Mouse (Mus musculus): Measurements from ENCODE around the gene Elane. TPM values are rescaled to one million over a fixed set of nuclear protein-coding genes. Genes with fewer than 3 reads are reported as not detected.
A peak's percentile ranks its signal among the peaks of the same experiment; 100 is the strongest.

Elane gene
- total and polyA plus RNA-seq, 3 experiments: 0.07 TPM; not detected in 2

DNA sequence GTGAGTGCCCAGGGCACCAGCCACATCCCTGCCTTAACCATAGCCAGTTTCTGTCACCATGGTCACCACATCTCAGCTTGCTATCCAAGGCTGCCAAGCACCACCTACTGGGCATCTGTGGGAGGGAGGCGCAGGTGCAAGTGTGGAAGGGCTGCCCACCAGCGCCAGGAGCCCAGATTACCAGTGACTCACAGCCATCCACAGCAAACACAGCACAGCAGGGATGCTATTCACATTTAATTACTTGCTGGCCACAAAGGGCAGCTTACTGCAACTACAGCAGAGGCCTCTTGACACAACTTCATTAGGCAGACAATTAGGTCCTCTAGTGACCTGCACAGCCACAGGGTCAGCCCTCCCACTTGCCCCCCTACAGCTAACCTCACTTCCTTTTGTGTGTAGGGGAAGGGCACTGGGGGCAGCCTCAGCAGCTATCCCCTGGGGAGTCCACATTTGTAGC lies 14.9 kb downstream of the Elane start:
- Histone ChIP-seq H3K4me3 (ENCODE audit: control insufficient read depth in 1 of 2, insufficient read depth in 1 of 2, low read depth in 2 of 2, low read length in 2 of 2) (no peak overlapping the region), H3K79me2 (ENCODE audit: control insufficient read depth, insufficient read depth, low read length, poor library complexity) (no peaks in the 10 kb centered on the region), H3K4me1 (ENCODE audit: control insufficient read depth in 1 of 2, insufficient read depth in 2 of 2, low read length in 2 of 2) (no peaks in the 10 kb centered on the region), H3K27ac (ENCODE audit: control insufficient read depth, low read depth, low read length) (no peak overlapping the region), H3K36me3 (ENCODE audit: control insufficient read depth in 1 of 2, insufficient read depth in 2 of 2, low read length in 2 of 2) (no peaks in the 10 kb centered on the region), H3K9me3 (replicated peaks; ENCODE audit: insufficient read depth, low read length) (no peaks in the 10 kb centered on the region), H3K27me3 (ENCODE audit: control insufficient read depth in 1 of 2, insufficient read depth in 2 of 2, low read length in 2 of 2) (no peaks in the 10 kb centered on the region), H3K9ac (ENCODE audit: control insufficient read depth, low read depth, low read length, poor library complexity, severe bottlenecking) (no peak overlapping the region)
- TF ChIP-seq RCOR1 (IDR thresholded peaks at IDR 0.05; ENCODE audit: low read depth, low read length) (no peak), CTCF (IDR thresholded peaks at IDR 0.05 in 2 of 3, conservative IDR thresholded peaks at IDR 0.05 in 1 of 3; ENCODE audit: control insufficient read depth in 1 of 3, insufficient read depth in 1 of 3, low read depth in 2 of 3, low read length in 3 of 3, poor library complexity in 1 of 3, severe bottlenecking in 1 of 3) (peak in 1 of 3 experiments; percentile 6; a peak in 1 of 6 replicates)
- no peak for DNase-seq (ENCODE audit: low read depth, low spot score)

DNA sequence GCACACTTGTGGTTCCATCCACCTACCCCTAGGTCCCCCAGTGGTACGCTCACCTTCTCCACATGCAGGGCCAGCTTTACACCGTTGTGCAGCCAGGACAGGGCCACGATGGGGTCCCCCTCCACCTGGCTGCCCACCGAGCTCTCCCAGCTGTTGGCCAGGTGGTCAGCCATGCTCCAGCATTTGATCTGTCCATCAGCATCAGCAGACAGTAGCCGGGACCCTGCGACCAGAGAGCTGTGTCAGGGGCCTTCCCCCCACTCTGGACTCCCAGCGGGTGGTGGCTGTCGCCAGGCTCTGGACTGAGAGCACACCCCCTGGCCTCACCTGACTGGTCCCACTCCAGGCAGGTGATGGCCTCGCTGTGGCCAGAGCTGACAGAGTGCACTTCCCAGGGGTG lies 20.7 kb downstream of the Elane start:
- no peaks in the 10 kb centered on the region; the same call in 1 of the 2 replicates for H3K79me2 ChIP-seq (ENCODE audit: control insufficient read depth, insufficient read depth, low read length, poor library complexity)
- no peak for DNase-seq (ENCODE audit: low read depth, low spot score)
- H3K36me3 ChIP-seq (ENCODE audit: control insufficient read depth in 1 of 2, insufficient read depth in 2 of 2, low read length in 2 of 2): no peaks in the 10 kb centered on the region; a peak in 1 of 4 replicates

DNA sequence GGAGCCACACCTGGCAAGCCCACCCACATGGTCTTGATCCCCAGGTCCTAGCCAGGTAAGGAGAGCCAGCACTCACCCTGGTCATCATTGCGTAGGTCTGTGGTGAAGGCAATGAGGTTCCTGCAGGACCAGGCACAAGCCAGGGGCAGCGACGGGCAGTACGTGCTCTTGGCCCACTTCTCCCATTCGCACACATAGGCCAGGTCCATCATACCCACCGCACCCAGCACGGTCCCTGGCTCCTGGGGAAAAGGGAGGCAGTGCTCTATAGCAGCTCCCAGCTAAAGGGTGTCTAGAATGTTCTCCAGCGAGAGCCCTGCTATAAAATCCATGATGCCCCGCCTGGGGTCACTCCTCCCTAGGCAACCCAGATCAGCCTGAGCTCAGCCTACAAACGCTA lies 21.4 kb downstream of the Elane start:
- DNase-seq (ENCODE audit: low read depth, low spot score): no peak
- Histone ChIP-seq H3K9ac (ENCODE audit: control insufficient read depth, low read depth, low read length, poor library complexity, severe bottlenecking) (no peak overlapping the region), H3K27me3 (ENCODE audit: control insufficient read depth in 1 of 2, insufficient read depth in 2 of 2, low read length in 2 of 2) (no peaks in the 10 kb centered on the region), H3K9me3 (replicated peaks; ENCODE audit: insufficient read depth, low read length) (no peaks in the 10 kb centered on the region), H3K27ac (ENCODE audit: control insufficient read depth, low read depth, low read length) (no peak overlapping the region), H3K4me3 (ENCODE audit: control insufficient read depth in 1 of 2, insufficient read depth in 1 of 2, low read depth in 2 of 2, low read length in 2 of 2) (no peak overlapping the region), H3K79me2 (ENCODE audit: control insufficient read depth, insufficient read depth, low read length, poor library complexity) (no peaks in the 10 kb centered on the region; the same call in 1 of the 2 replicates), H3K4me1 (ENCODE audit: control insufficient read depth in 1 of 2, insufficient read depth in 2 of 2, low read length in 2 of 2) (peaks cover 0 to 5% of the 10 kb centered on the region in 2 experiments; a peak in 2 of 4 replicates), H3K36me3 (ENCODE audit: control insufficient read depth in 1 of 2, insufficient read depth in 2 of 2, low read length in 2 of 2) (no peaks in the 10 kb centered on the region; a peak in 1 of 4 replicates)
- TF ChIP-seq ZKSCAN1 (IDR thresholded peaks at IDR 0.05; ENCODE audit: low read depth, low read length): no peak
- no peak for TF ChIP-seq TBP (IDR thresholded peaks at IDR 0.05; ENCODE audit: low read depth, low read length)
- no peak for TF ChIP-seq TCF12 (IDR thresholded peaks at IDR 0.05; ENCODE audit: low read depth, low read length)
- TF ChIP-seq NELFE (IDR thresholded peaks at IDR 0.05; ENCODE audit: low read depth, low read length): no peak
- no peak for TF ChIP-seq ZMIZ1 (IDR thresholded peaks at IDR 0.05; ENCODE audit: low read depth, low read length)
- TF ChIP-seq CTCF (IDR thresholded peaks at IDR 0.05 in 2 of 3, conservative IDR thresholded peaks at IDR 0.05 in 1 of 3; ENCODE audit: control insufficient read depth in 1 of 3, insufficient read depth in 1 of 3, low read depth in 2 of 3, low read length in 3 of 3, poor library complexity in 1 of 3, severe bottlenecking in 1 of 3): no peak
- no peak for TF ChIP-seq MAZ (IDR thresholded peaks at IDR 0.05; ENCODE audit: low read depth, low read length)
- TF ChIP-seq MXI1 (IDR thresholded peaks at IDR 0.05; ENCODE audit: low read depth, low read length): no peak
- no peak for TF ChIP-seq NRF1 (IDR thresholded peaks at IDR 0.05; ENCODE audit: insufficient read depth, low read depth, low read length, poor library complexity, severe bottlenecking)
- no peak for TF ChIP-seq SMC3 (IDR thresholded peaks at IDR 0.05; ENCODE audit: low read depth, low read length)

More for the DNA sequence above, 20.7 kb downstream of the Elane start:
- H3K4me1 ChIP-seq (ENCODE audit: control insufficient read depth in 1 of 2, insufficient read depth in 2 of 2, low read length in 2 of 2): peaks cover 0 to 5% of the 10 kb centered on the region in 2 experiments; a peak in 2 of 4 replicates
- H3K9ac ChIP-seq (ENCODE audit: control insufficient read depth, low read depth, low read length, poor library complexity, severe bottlenecking): no peak overlapping the region
- no peaks in the 10 kb centered on the region for H3K9me3 ChIP-seq (replicated peaks; ENCODE audit: insufficient read depth, low read length)
- TF ChIP-seq MAZ (IDR thresholded peaks at IDR 0.05; ENCODE audit: low read depth, low read length): no peak
- TF ChIP-seq JUND (IDR thresholded peaks at IDR 0.05; ENCODE audit: low read depth, low read length): no peak
- TF ChIP-seq MAX (IDR thresholded peaks at IDR 0.05; ENCODE audit: low read length): no peak
- TF ChIP-seq UBTF (IDR thresholded peaks at IDR 0.05; ENCODE audit: borderline replicate concordance, insufficient read depth, low read depth, low read length): no peak
- TF ChIP-seq TBP (IDR thresholded peaks at IDR 0.05; ENCODE audit: low read depth, low read length): no peak
- no peak for TF ChIP-seq BHLHE40 (IDR thresholded peaks at IDR 0.05; ENCODE audit: borderline replicate concordance, low read depth, low read length)
- no peak for TF ChIP-seq ZKSCAN1 (IDR thresholded peaks at IDR 0.05; ENCODE audit: low read depth, low read length)
- no peak for TF ChIP-seq ELF1 (IDR thresholded peaks at IDR 0.05; ENCODE audit: low read depth, low read length)
- TF ChIP-seq SIN3A (IDR thresholded peaks at IDR 0.05; ENCODE audit: low read length): no peak
- no peak for TF ChIP-seq USF1 (IDR thresholded peaks at IDR 0.05; ENCODE audit: low read depth, low read length)
- no peak for TF ChIP-seq MAFK (IDR thresholded peaks at IDR 0.05; ENCODE audit: borderline replicate concordance, low read depth, low read length)
- no peak for TF ChIP-seq RAD21 (IDR thresholded peaks at IDR 0.05; ENCODE audit: low read depth, low read length)
- no peak for TF ChIP-seq MEF2A (IDR thresholded peaks at IDR 0.05; ENCODE audit: extremely low read depth, insufficient replicate concordance, low read depth, low read length, poor library complexity, severe bottlenecking)
- H3K27me3 ChIP-seq (ENCODE audit: control insufficient read depth in 1 of 2, insufficient read depth in 2 of 2, low read length in 2 of 2): no peaks in the 10 kb centered on the region
- H3K27ac ChIP-seq (ENCODE audit: control insufficient read depth, low read depth, low read length): no peak overlapping the region
- H3K4me3 ChIP-seq (ENCODE audit: control insufficient read depth in 1 of 2, insufficient read depth in 1 of 2, low read depth in 2 of 2, low read length in 2 of 2): no peak overlapping the region
